Mouse (Mus musculus) testis, postnatal 14 days (tissue): ENCODE data around the gene Tnk1.
A peak's percentile ranks its signal among the peaks of the same experiment; 100 is the strongest.
"Not testable (repeated sequence)": the region's sequence is repeated elsewhere in the genome, so short reads cannot be mapped to it uniquely, and the experiment has no call there.

Source experiments
- DNase-seq: peaks from one replicate; pipeline ENCODE4 v3.0.0; 2021; ENCODE audit warnings: low spot score

Tnk1 gene

DNA sequence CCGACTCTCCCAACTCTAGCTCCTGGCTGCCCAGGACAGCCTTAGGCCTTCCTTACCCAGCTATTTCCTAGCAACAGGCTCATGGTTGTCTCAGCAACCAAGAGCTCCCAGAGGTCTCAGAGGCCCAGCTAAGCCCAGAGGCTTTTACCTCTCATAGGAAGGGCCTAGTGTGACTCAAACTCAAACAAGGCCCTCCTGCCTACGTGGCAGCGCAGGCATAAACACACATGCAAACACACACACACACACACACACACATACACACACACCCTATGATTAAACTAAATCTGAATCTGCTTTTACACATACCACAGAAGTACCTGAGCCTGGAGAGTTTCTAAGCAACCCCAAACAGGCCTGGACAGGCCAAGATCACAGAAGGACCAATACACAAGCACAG lies 19.9 kb upstream of the Tnk1 start:
- no peak for DNase-seq

DNA sequence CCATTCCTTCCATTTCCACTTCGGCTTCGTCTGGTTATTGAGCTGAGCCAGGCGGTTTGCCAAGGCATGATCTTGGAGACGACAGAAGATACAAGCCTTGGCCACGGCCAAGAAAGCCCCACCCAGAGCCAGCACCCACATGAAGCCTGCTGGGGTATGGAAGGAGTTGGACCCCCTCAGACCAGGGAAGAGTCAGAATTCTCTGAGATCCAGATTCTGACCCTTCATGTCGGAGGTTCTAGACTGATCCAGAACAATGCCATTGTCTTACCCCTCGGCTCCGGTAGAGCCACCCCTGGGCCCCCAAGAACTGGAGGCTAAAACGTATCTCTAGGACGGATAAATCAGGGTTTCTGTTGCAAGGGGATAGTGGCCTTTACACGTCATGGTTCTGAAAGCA lies 19.3 kb upstream of the Tnk1 start, which contains the start of gene Tmem95:
Tmem95 (minus strand) TSS at position 141 of the 400 bp plus-strand sequence.
- DNase-seq: no peak

DNA sequence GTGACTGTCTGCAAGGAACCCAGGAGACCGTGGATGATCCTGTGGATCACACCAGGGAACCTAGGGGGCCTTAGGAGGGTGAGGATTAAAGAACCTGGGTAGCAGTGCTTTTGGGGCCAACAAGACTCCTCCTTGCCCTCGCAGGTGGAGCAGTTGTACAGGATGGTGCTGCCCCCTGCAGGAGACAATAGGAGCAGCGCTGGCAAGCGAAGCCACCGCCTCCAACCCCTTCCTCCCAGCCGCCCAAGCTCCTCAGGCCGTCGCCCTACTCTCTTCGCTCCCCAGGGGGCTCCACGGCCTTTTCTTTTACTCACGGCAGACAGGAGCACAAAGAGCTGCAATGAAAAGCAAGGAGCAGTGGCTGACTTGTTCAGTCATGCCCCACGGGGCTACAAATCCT lies 18.3 kb upstream of the Tnk1 start:
- peak; percentile 87 for DNase-seq

DNA sequence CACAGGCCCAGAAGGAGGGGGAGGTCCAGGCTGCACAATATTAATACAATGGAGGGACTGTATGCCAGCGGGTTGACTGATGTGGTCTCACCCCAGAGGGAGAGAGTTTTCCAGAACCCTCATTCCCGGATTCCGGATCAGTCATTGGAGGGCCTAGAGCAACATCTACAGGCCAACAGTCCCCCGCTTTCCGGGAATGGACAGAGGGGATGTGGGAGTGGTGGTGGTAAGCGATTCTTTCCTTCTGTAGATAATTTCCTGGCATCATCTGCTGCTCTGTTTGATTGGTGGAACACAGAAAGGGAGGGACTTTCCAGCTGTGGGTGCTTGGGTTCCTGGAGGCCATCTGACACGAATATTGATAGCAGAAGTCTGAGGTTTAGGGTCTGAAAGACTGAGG lies 17.7 kb upstream of the Tnk1 start:
- no peak for DNase-seq

DNA sequence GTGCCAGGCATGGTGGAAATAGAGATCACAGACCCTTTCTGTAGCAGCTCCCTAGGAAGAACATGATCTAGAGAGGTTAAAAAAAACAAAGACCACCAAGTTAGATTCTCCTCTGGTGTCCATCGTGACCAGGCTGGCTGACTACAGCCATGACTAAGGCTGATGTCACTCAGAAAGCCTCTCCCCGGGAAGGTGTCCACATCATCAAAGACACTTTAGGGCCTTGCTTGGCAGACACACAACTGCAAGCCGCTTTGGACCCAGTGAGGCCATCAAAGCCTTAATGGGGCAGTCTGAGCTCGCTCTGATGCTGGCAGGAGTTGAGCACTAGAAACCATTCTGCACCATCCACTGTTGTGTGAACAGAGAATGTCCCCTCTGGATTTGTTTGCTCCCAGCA lies 13.9 kb upstream of the Tnk1 start:
- no peak for DNase-seq

DNA sequence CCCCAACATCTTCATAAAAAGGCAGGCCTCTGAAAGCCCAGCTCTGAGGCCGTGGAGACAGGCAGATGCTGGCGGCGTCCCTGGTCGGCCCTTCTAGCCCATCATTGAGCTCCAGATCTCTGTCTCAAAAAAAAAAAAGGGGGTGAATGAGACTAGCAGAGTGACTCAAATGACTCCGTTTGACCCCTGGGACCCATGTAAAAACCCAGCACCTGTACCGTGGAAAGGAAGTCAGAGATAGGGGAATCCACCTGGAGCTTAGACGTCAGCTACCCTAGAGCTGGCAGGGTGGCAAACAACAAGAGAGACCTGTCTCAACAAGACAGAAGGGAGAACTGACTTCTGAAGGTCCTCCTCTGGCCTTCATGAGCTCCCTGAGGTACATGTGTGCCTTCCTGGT lies 13.3 kb upstream of the Tnk1 start:
- DNase-seq: no peak

DNA sequence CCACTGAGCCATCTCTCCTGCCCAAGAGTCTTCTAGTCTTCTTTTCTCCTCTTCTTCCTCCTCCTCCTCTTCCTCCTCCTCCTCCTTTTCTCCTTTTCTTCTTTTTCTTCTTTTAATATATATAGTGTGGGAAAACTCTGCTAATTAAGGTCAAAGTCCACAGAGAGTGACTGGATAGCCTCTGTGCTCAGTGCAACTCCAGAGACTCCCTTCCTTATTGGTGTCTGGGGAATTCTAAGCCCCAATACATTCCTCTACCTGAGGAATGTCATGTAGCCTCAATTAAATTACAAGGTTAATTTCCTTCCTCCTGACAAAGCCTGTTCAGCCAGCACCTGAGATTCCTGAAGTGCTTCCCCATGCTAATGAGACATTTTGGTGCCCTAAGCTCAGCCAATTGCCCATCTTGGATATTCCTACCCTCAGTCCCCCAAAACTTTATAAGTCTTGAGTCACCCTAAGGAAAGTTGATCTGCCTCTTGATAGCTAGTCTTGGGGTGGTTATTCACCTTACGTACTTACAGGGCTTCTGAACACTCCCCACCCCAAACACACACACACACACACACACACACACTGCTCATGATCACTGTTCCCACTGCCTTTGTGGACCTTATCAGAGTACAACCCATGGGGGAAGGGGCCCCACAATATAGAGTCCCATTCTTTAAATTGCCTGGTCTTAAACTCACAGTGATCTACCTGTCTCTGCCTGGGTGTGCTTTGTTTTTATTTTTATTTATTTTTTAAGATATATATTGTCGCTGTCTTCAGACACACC lies 11.9 kb upstream of the Tnk1 start:
- no peak for DNase-seq

DNA sequence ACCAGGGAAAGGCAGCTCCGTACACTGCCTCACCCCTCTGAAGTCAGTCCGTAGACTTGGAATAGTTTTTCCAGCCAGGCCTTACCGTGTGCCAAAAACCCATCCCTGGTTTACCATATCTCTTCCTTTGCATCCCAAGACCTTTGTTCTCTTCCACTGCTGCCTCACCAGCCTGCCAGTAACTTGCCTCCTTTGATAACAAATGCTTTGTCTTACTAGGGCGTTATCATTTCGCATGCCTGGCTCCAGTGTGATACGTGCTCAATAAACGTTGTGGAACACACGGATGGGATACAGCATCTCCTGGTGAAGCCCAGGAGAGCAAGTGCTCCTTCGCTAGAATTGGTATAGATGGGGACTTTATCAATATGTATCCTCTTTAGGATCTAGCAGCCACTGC lies 8.8 kb upstream of the Tnk1 start:
- DNase-seq: no peak

GRCm38 (mm10) chr11:69865561-69865960 lies 7.0 kb upstream of the Tnk1 start:
- no peak for DNase-seq

DNA sequence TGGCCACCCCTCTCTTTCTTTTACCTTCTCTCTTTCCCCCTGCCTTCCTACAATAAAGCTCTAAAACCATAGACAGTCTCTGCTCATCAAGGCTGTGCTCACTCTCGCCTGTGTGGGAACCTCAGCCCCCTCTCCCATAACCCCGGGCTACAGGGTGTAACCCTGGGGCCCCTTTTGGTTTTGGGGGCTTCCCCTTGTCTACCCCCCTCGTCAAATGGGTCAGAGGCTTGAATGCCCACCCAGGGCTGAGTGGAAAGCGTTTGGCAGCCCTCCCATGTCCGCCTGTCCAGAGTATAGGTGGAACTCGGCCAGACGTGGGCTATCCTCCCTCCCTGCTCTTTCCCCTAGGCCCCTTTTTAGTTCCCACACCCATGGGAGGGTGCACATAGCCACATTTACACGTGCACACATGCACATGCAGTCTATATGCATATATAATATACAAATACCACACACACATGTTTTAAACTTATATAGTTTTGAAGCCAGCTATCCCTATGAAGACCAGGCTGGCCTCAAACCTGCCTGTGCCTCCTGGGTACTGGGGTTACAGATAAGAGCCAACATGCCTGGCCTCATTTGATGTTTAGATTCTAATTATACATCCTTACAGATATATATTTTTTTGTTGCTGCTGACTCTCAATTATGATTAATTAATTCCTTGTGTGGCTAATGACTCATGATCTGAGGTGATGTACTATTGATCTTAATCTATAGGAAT lies 5.8 kb upstream of the Tnk1 start:
- DNase-seq: no peak

- DNase-seq: not testable (repeated sequence)
Measured at GRCm38 (mm10) chr11:69863729-69864128, 5.2 kb upstream of the Tnk1 start.

- no peak for DNase-seq
Measured at GRCm38 (mm10) chr11:69855347-69855746, 3.2 kb downstream of the Tnk1 start.

DNA sequence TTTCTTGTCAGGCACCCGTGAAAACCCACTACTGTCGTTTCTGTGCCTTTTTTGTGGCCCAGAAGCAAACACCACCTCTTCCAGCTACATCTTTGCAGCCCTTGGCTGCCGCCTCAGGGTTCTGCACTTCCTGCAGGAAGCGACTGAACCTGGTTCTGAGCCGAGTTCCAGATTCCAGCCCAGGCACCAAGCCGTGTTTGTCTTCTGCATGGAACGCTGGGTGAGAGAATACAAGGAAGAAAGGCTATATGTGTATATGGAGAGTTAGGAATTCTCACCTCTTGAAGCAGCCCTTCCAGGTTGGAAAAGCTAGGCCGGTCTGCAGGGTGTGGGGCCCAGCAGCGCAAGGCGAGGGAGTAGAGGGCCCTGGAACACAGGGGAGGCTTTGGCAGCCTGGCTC lies 3.9 kb downstream of the Tnk1 start:
- no peak for DNase-seq

- DNase-seq: no peak
Measured at GRCm38 (mm10) chr11:69853994-69854393, 4.5 kb downstream of the Tnk1 start.

DNA sequence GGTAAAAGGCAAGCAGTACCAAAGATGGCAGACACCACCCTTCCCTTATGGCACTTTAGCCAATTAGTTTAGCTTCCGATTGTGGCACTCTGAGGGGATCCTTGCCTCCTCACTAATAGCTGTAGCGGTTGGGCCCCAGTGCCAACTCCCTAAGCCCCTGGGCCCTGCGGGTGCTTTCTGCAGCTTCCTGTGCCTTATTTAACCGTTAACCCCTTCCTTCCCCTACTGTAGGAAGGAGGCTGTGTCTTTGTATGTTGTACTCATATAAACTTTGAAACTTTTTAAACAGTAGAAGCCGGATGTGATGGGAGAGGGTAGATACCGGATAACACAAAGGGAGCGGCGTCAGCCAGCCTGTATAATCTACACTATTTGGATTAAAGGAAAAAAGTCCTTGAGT lies 7.8 kb downstream of the Tnk1 start:
- DNase-seq: no peak

DNA sequence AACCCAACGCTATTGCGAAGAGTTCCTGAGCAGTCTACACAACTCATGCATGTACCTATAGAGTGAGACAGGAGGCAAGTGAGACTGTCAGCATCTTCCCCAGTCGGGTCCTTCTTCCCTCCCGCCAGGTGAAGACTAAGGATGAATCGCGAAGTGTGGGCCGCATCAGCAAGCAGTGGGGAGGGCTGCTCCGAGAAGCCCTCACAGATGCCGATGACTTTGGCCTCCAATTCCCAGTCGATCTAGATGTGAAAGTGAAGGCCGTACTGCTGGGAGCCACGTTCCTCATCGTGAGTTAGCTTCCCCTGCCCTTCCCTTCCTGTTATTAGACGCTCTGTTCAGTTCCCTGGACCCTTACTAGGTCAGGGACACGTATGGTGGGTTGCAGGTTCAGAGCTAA lies 8.6 kb downstream of the Tnk1 start:
- DNase-seq: no peak

- no peak for DNase-seq
Measured at GRCm38 (mm10) chr11:69849128-69849527, 9.4 kb downstream of the Tnk1 start.

DNA sequence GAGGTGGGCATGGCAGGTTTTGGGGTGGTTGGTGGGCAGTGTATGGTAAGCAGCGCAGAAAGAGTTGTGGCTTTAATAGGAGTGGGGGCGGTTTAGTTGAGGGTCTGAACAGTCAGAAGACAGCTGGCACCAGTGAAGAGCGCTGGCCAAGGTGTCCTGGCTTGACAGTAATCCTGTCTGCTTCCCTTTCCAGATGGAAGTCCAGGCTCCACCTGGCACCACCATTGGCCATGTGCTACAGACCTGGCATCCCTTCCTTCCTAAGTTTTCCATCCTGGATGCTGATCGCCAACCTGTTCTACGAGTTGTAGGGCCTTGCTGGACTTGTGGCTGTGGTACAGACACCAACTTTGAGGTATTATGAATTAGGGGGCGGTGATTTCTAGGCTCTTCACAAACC lies 10.5 kb downstream of the Tnk1 start:
- DNase-seq: no peak

GRCm38 (mm10) chr11:69846738-69847688 lies 11.5 kb downstream of the Tnk1 start:
- no peak for DNase-seq

DNA sequence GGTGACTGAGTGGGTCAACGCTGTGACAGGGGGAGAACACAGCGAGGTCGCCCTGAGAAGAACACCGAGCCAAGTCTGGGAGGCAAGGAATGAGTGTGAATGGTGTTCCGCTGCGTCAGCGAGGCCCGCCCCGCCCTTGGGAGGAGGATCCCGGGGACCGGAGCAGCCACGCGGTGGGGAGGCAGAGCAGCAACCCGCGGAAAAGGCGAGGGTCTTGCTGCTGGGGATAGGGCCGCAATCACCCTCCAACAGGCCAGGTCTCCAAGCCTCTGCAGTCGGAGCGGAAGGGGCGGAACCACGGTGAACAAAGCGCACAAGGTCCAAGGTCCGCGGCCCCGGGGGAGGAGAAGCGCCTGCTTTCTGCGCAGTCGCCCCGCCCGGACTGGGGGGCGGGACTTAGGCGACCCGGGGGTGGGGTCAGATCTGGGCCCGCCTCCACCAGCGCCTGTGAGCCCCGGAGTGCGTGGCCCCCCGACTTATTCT lies 12.3 kb downstream of the Tnk1 start, which contains the start of gene Plscr3:
Plscr3 (plus strand) TSS at position 179 of the 483 bp plus-strand sequence.
- DNase-seq: peak; percentile 89

- no peak for DNase-seq
Measured at GRCm38 (mm10) chr11:69838714-69839104, 19.8 kb downstream of the Tnk1 start.
